Mouse (Mus musculus): ENCODE data around the gene Gm42421. TPM values are rescaled to one million over a fixed set of nuclear protein-coding genes. Genes with fewer than 3 reads are reported as not detected.

Gene Gm42421
- polyA plus RNA-seq, 1 experiment from 2014 or later, result 0.26 TPM

DNA sequence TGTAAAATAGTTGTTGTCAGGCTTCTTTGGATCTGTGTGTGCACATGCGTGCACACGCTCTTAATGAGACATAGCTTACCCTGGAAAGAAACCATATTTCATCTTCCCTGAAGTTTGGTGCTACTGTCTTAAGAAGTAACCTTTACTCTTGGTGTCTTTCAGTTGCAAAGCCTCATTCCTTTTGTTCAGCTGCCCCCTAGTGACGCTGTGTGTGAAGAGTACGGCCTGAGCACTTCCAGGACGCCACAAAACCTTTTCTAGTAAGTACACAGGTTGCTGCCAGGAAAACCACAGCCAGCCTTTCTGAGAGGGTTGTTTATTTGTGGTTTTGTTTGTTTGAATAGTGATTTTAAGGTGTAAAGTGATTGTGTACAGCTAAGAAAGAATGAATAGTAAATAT lies 10.6 kb upstream of the Gm42421 start:
- Histone ChIP-seq H3K27me3 (replicated peaks; ENCODE audit: control insufficient read depth, insufficient read depth, low read length) (no peaks in the 10 kb centered on the region), H3K4me3 (ENCODE audit: low read depth, low read length) (no peak overlapping the region), H3K36me3 (ENCODE audit: control insufficient read depth, insufficient read depth) (peaks cover 18% of the 10 kb centered on the region), H3K4me1 (replicated peaks; ENCODE audit: control insufficient read depth, insufficient read depth, low read length) (no peaks in the 10 kb centered on the region), H3K9me3 (ENCODE audit: control insufficient read depth) (no peaks in the 10 kb centered on the region), H3K9ac (ENCODE audit: low read depth, low read length) (no peak overlapping the region), H3K4me2 (replicated peaks; ENCODE audit: low read depth) (no peak overlapping the region), H3K27ac (ENCODE audit: low read depth, low read length) (0 out of 2 replicates have a peak overlapping the region, but pooled peaks have one; percentile 0)
- 40% methylated on average over 5 of the region's 5 CpGs for WGBS
- peak; percentile 57; the same call in 1 of the 2 replicates for ATAC-seq
- peak; percentile 85 for TF ChIP-seq CTCF (IDR thresholded peaks at IDR 0.05; ENCODE audit: low read depth)

DNA sequence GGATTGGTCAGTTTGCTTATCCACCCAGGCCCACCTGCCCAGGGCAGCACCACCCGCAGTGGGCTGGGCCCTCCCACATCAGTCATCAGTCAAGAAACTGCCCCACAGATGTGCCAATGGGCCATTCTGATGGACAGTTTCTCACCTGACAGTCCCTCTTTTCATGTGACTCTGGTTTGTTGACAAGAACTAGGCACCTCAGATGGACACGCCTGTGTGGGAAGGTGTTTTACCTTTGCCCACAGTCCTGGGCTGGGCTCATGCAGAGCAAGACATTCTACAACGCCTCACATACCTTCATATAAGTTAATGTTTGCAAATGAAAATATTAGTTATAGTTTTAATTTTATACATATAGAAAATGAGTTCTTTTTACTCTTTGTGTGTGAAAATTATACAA lies 9.9 kb upstream of the Gm42421 start:
- no peak overlapping the region for H3K4me3 ChIP-seq (ENCODE audit: low read depth, low read length)
- H3K27ac ChIP-seq (ENCODE audit: low read depth, low read length), result 0 out of 2 replicates have a peak overlapping the region, but pooled peaks have one; percentile 0
- 0 out of 2 replicates have a peak, but pooled peaks have one; percentile 16 for ATAC-seq
- 67% methylated on average over 3 of the region's 3 CpGs for WGBS
- H3K9me3 ChIP-seq (ENCODE audit: control insufficient read depth), result no peaks in the 10 kb centered on the region
- no peaks in the 10 kb centered on the region for H3K27me3 ChIP-seq (replicated peaks; ENCODE audit: control insufficient read depth, insufficient read depth, low read length)
- H3K36me3 ChIP-seq (ENCODE audit: control insufficient read depth, insufficient read depth), result peaks cover 24% of the 10 kb centered on the region
- no peak for TF ChIP-seq CTCF (IDR thresholded peaks at IDR 0.05; ENCODE audit: low read depth)
- H3K4me2 ChIP-seq (replicated peaks; ENCODE audit: low read depth), result no peak overlapping the region
- H3K9ac ChIP-seq (ENCODE audit: low read depth, low read length), result no peak overlapping the region
- no peaks in the 10 kb centered on the region for H3K4me1 ChIP-seq (replicated peaks; ENCODE audit: control insufficient read depth, insufficient read depth, low read length)

DNA sequence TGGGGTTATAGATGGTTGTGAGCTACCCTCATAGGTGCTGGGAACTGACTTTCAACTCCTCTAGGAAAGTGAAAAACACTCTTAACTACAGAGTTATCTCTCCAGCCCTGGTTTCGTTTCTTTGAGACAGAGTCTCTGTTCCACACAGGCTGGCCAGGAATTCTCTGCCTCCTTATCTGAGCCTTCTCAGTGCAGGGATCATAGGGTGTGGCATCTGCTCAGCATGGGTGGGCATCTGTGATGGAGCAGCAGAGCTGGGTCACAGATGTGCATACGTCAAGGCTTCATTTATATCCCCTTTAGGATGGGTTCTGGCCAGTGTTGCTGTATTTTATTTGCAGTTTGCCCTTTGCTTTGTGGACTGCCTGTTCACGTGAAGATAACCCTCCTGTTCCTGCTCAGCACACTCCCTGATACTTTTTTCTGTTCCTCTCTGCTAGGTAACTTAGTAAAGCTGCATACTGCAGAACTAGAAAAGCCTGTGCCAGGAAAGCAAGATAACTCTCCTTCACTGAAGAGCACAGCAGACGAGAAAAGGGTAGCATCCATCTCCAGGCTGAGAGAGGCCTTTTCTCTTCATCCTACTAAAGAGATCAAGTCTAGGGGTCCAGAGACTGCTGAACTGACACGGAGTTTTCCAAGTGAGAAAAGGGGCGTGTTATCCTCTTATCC lies 3.1 kb upstream of the Gm42421 start:
- 68% methylated on average over 6 of the region's 6 CpGs for WGBS
- TF ChIP-seq CTCF (IDR thresholded peaks at IDR 0.05; ENCODE audit: low read depth), result no peak
- ATAC-seq, result no peak

DNA sequence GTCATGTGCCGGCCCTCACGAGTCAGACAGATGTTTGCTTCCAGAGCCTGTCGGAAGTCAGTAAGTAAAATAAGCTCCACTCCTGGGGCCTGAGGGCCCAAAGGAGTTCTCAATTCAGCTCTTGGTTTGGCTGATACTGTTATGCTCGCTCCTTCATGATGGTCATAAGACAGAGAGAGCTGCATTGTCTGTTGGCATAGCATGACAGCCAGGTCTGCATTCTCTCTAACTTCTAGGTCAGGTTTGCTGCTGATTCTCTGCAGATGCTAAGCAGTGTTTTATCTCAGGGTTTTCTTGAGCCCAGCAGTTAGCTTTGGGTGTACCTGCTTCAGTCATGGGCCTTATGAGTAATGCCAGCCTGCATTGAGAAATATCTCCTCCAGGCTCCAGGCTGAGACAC lies 1.3 kb downstream of the Gm42421 start:
- no peak overlapping the region for H3K4me2 ChIP-seq (replicated peaks; ENCODE audit: low read depth)
- no peak for ATAC-seq
- H3K27me3 ChIP-seq (replicated peaks; ENCODE audit: control insufficient read depth, insufficient read depth, low read length), result no peaks in the 10 kb centered on the region
- no peaks in the 10 kb centered on the region for H3K9me3 ChIP-seq (ENCODE audit: control insufficient read depth)
- H3K4me1 ChIP-seq (replicated peaks; ENCODE audit: control insufficient read depth, insufficient read depth, low read length), result no peaks in the 10 kb centered on the region
- TF ChIP-seq CTCF (IDR thresholded peaks at IDR 0.05; ENCODE audit: low read depth), result no peak
- H3K27ac ChIP-seq (ENCODE audit: low read depth, low read length), result peak overlapping the region; percentile 41; the same call in 1 of the 2 replicates
- 65% methylated on average over 4 of the region's 4 CpGs for WGBS
- no peak overlapping the region for H3K9ac ChIP-seq (ENCODE audit: low read depth, low read length)
- H3K36me3 ChIP-seq (ENCODE audit: control insufficient read depth, insufficient read depth), result peaks cover 41% of the 10 kb centered on the region
- no peak overlapping the region for H3K4me3 ChIP-seq (ENCODE audit: low read depth, low read length)

More for the DNA sequence above, 3.1 kb upstream of the Gm42421 start:
- H3K9me3 ChIP-seq (ENCODE audit: control insufficient read depth), result no peaks in the 10 kb centered on the region
- no peaks in the 10 kb centered on the region for H3K27me3 ChIP-seq (replicated peaks; ENCODE audit: control insufficient read depth, insufficient read depth, low read length)
- H3K4me2 ChIP-seq (replicated peaks; ENCODE audit: low read depth), result no peak overlapping the region
- H3K36me3 ChIP-seq (ENCODE audit: control insufficient read depth, insufficient read depth), result peaks cover 41% of the 10 kb centered on the region
- H3K4me1 ChIP-seq (replicated peaks; ENCODE audit: control insufficient read depth, insufficient read depth, low read length), result no peaks in the 10 kb centered on the region
- H3K9ac ChIP-seq (ENCODE audit: low read depth, low read length), result no peak overlapping the region
- H3K4me3 ChIP-seq (ENCODE audit: low read depth, low read length), result no peak overlapping the region
- peak overlapping the region; percentile 54 for H3K27ac ChIP-seq (ENCODE audit: low read depth, low read length)

DNA sequence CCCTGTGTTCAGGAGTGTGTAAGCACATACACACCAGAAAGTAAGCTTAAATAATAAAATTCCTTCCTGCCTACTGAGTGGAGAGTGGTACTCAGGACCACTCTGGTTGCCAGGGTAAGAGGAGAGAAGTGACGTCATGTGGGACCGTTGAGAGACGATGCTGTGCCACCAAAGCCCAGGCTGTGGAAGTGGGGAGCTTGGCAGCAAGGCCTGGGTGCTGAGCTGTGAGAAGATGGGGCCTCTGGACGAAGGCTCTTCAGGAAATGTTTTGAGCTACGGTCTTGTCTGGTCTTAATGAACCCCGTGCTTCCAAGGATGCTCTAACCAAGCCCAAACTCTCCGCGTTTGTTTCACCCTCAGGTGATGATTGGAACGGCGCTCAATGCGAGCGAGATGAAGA lies 2.7 kb downstream of the Gm42421 start:
- H3K9ac ChIP-seq (ENCODE audit: low read depth, low read length), result no peak overlapping the region
- no peak overlapping the region for H3K27ac ChIP-seq (ENCODE audit: low read depth, low read length)
- H3K27me3 ChIP-seq (replicated peaks; ENCODE audit: control insufficient read depth, insufficient read depth, low read length), result no peaks in the 10 kb centered on the region

DNA sequence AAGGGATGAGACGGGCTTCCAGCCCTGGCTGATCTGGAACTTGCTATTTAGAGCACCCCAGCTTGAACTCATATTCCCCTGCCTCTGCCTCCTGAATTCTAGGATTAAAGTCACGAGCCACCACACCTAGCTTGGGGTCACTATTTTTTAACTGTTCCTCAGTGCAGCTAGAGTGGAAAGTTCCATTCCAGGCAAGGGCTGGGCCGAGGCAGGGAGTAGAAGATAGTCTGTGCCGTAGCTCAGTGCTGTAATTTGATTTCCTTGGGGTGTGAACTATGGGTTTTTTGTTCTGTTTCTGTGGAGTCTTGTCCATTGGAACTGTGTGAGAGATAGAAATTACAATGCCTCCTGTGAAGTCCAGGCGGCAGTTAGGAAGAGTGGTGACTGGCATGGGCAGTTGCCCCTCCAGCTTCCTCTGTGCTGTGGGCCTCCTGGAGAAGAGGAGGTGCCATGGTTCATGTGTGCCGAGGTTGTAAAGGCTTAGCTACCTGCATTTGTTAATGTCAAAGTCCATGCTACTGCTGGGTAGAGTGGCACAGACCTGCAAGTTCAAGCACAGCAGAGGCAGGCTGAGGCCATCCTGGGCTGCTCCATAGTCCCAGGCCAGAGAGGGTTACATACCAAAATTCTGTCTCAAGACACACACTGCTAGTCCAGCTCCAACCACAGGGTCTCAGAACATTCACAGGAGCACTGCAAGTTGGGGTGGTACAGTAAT lies 4.0 kb downstream of the Gm42421 start:
- no peaks in the 10 kb centered on the region for H3K27me3 ChIP-seq (replicated peaks; ENCODE audit: control insufficient read depth, insufficient read depth, low read length)
- H3K27ac ChIP-seq (ENCODE audit: low read depth, low read length), result peak overlapping the region; percentile 30
- peaks cover 19% of the 10 kb centered on the region; the same call in 1 of the 2 replicates for H3K36me3 ChIP-seq (ENCODE audit: control insufficient read depth, insufficient read depth)
- no peak overlapping the region for H3K9ac ChIP-seq (ENCODE audit: low read depth, low read length)
- H3K9me3 ChIP-seq (ENCODE audit: control insufficient read depth), result no peaks in the 10 kb centered on the region
- TF ChIP-seq CTCF (IDR thresholded peaks at IDR 0.05; ENCODE audit: low read depth), result no peak
- H3K4me2 ChIP-seq (replicated peaks; ENCODE audit: low read depth), result no peak overlapping the region
- ATAC-seq, result peak; percentile 93
- no peaks in the 10 kb centered on the region for H3K4me1 ChIP-seq (replicated peaks; ENCODE audit: control insufficient read depth, insufficient read depth, low read length)
- 52% methylated on average over 6 of the region's 6 CpGs for WGBS
- H3K4me3 ChIP-seq (ENCODE audit: low read depth, low read length), result no peak overlapping the region

More for the DNA sequence above, 2.7 kb downstream of the Gm42421 start:
- no peak overlapping the region for H3K4me3 ChIP-seq (ENCODE audit: low read depth, low read length)
- 95% methylated on average over 12 of the region's 12 CpGs for WGBS
- H3K9me3 ChIP-seq (ENCODE audit: control insufficient read depth), result no peaks in the 10 kb centered on the region
- TF ChIP-seq CTCF (IDR thresholded peaks at IDR 0.05; ENCODE audit: low read depth), result no peak
- no peak overlapping the region for H3K4me2 ChIP-seq (replicated peaks; ENCODE audit: low read depth)
- H3K4me1 ChIP-seq (replicated peaks; ENCODE audit: control insufficient read depth, insufficient read depth, low read length), result no peaks in the 10 kb centered on the region
- ATAC-seq, result no peak
- peaks cover 29% of the 10 kb centered on the region for H3K36me3 ChIP-seq (ENCODE audit: control insufficient read depth, insufficient read depth)
